Mouse (Mus musculus): ENCODE measurements around the gene Gm5624.
"Not testable (repeated sequence)": the region's sequence is repeated elsewhere in the genome, so short reads cannot be mapped to it uniquely, and the experiment has no call there.

Gene Gm5624
- long read RNA-seq, experiment 1 = 0 reads
- long read RNA-seq, experiment 2 = 0 reads

GRCm38 (mm10) chr14:44627737-44628136 lies at the start of gene Gm5624:
Gm5624 (minus strand) TSS chr14:44627938.
- intact Hi-C loops (cut with DNase I) = not testable (repeated sequence)

GRCm38 (mm10) chr14:44591765-44592164 lies 36.0 kb downstream of the Gm5624 start:
- intact Hi-C loops (cut with DNase I) = not testable (repeated sequence)

- intact Hi-C loops (cut with DNase I) = not testable (repeated sequence)
These were observed 44.9 kb downstream of the Gm5624 start, which contains the start of gene Gm8247 for GRCm38 (mm10) chr14:44582853-44583252. Gm8247 (plus strand) TSS chr14:44583153.

GRCm38 (mm10) chr14:44547961-44548360 lies 79.8 kb downstream of the Gm5624 start:
- intact Hi-C loops (cut with DNase I) = not testable (repeated sequence)

- intact Hi-C loops (cut with DNase I) = not testable (repeated sequence)
These were observed 109.8 kb downstream of the Gm5624 start, which contains the start of gene Gm17093 for GRCm38 (mm10) chr14:44517976-44518375. Gm17093 (plus strand) TSS chr14:44518276.

All from adrenal gland (tissue).